Mouse (Mus musculus) stomach, embryonic 15.5 days (tissue): ENCODE data around the gene Prss1. TPM values are rescaled to one million over a fixed set of nuclear protein-coding genes. Genes with fewer than 3 reads are reported as not detected.
"Not testable (repeated sequence)": the region's sequence is repeated elsewhere in the genome, so short reads cannot be mapped to it uniquely, and the experiment has no call there.

Experiments used
- ATAC-seq: fragments of 200-750 bp; cut with Nextera tagmentation; 2 replicates; pipeline ENCODE4 v1.8.0; 2017; ENCODE audit warnings: low read depth, moderate number of reproducible peaks, moderate TSS enrichment; ENCODE audit not compliant: insufficient read depth, low FRiP score
- H3K27ac ChIP-seq: fragments of 300-500 bp; sonication (generic); 2 replicates; pipeline ENCODE4 v1.5.1; 2015; ENCODE audit warnings: mild to moderate bottlenecking, inconsistent platforms
- H3K27me3 ChIP-seq: fragments of 300-500 bp; sonication (generic); replicated peaks from 2 replicates; pipeline ENCODE4 v1.6.1; 2015; ENCODE audit warnings: inconsistent platforms
- H3K36me3 ChIP-seq: fragments of 300-500 bp; sonication (generic); 2 replicates; pipeline ENCODE4 v1.6.1; 2015; ENCODE audit warnings: inconsistent platforms
- H3K4me1 ChIP-seq: fragments of 300-500 bp; sonication (generic); 2 replicates; pipeline ENCODE4 v1.6.1; 2015; ENCODE audit warnings: inconsistent platforms
- H3K4me2 ChIP-seq: fragments of 300-500 bp; sonication (generic); 2 replicates; pipeline ENCODE4 v1.6.1; 2015; ENCODE audit warnings: mild to moderate bottlenecking, inconsistent platforms
- H3K4me3 ChIP-seq: fragments of 300-500 bp; sonication (generic); replicated peaks from 2 replicates; pipeline ENCODE4 v1.5.1; 2015; ENCODE audit warnings: inconsistent platforms
- H3K9ac ChIP-seq: fragments of 300-500 bp; sonication (generic); 2 replicates; pipeline ENCODE4 v1.6.1; 2015; ENCODE audit warnings: inconsistent platforms
- H3K9me3 ChIP-seq: fragments of 300-500 bp; sonication (generic); 2 replicates; pipeline ENCODE4 v1.6.1; 2016; ENCODE audit warnings: inconsistent platforms
- WGBS: fragments of 180-500 bp; shearing (Covaris S2); methylation state at CpG from one replicate; pipeline ENCODE4 v1.1.7; 2015; 5-methylcytosine and 5-hydroxymethylcytosine counted together
- polyA plus RNA-seq: library from polyadenylated mRNA; unstranded; fragments of >200 nt; fragmentation: Nextera tagmentation; extraction: Ambion mirVana; gene quantifications from 2 replicates; pipeline ENCODE4 v1.2.1, GENCODE M21; 2015

Prss1 gene
- polyA plus RNA-seq, result 367 and 403 TPM in 2 replicates

GRCm38 (mm10) chr6:41458632-41459031 is at the start of gene Prss1:
Prss1 (plus strand) TSS chr6:41458932.
- H3K9me3 ChIP-seq, ATAC-seq, H3K36me3 ChIP-seq, H3K4me2 ChIP-seq, H3K4me3 ChIP-seq, H3K4me1 ChIP-seq, H3K27ac ChIP-seq, H3K9ac ChIP-seq, H3K27me3 ChIP-seq: not testable (repeated sequence)

GRCm38 (mm10) chr6:41442261-41442660 is 16.5 kb upstream of the Prss1 start:
- not testable (repeated sequence) for H3K4me1 ChIP-seq, H3K27ac ChIP-seq, ATAC-seq, H3K4me3 ChIP-seq, H3K4me2 ChIP-seq, H3K36me3 ChIP-seq, H3K9me3 ChIP-seq, H3K27me3 ChIP-seq, H3K9ac ChIP-seq
- 86% methylated on average over 2 of the region's 2 CpGs for WGBS

- ATAC-seq, H3K4me1 ChIP-seq, H3K4me2 ChIP-seq, H3K4me3 ChIP-seq, H3K9ac ChIP-seq, H3K27ac ChIP-seq, H3K9me3 ChIP-seq, H3K36me3 ChIP-seq, H3K27me3 ChIP-seq: not testable (repeated sequence)
Measured at GRCm38 (mm10) chr6:41446045-41446444, 12.7 kb upstream of the Prss1 start, which contains the start of gene Gm10334. Gm10334 (minus strand) TSS chr6:41446145.

GRCm38 (mm10) chr6:41499374-41499773 is 40.6 kb downstream of the Prss1 start:
- no peak overlapping the region for H3K4me3 ChIP-seq
- 86% methylated on average over 3 of the region's 3 CpGs for WGBS

GRCm38 (mm10) chr6:41504915-41505314 is 46.2 kb downstream of the Prss1 start:
- no peak for ATAC-seq
- whole genome bisulfite sequencing, result 80% methylated on average over 2 of the region's 2 CpGs
- Histone ChIP-seq H3K4me1 (no peaks in the 10 kb centered on the region), H3K36me3 (no peaks in the 10 kb centered on the region), H3K9me3 (no peaks in the 10 kb centered on the region), H3K27me3 (no peaks in the 10 kb centered on the region), H3K4me3 (no peak overlapping the region), H3K9ac (no peak overlapping the region), H3K4me2 (no peak overlapping the region), H3K27ac (no peak overlapping the region)

More at GRCm38 (mm10) chr6:41499374-41499773, 40.6 kb downstream of the Prss1 start:
- ATAC-seq, result no peak
- Histone ChIP-seq H3K36me3 (no peaks in the 10 kb centered on the region), H3K4me1 (no peaks in the 10 kb centered on the region), H3K9ac (no peak overlapping the region), H3K27ac (no peak overlapping the region), H3K4me2 (no peak overlapping the region), H3K27me3 (no peaks in the 10 kb centered on the region), H3K9me3 (no peaks in the 10 kb centered on the region)

GRCm38 (mm10) chr6:41505323-41505722 is 46.6 kb downstream of the Prss1 start:
- Histone ChIP-seq H3K27ac (no peak overlapping the region), H3K4me3 (no peak overlapping the region), H3K9me3 (no peaks in the 10 kb centered on the region), H3K4me1 (no peaks in the 10 kb centered on the region), H3K9ac (no peak overlapping the region), H3K36me3 (no peaks in the 10 kb centered on the region), H3K27me3 (no peaks in the 10 kb centered on the region), H3K4me2 (no peak overlapping the region)
- WGBS, result 56% methylated on average over 6 of the region's 6 CpGs
- ATAC-seq, result no peak

Other genes with a start within 250 kb of the Prss1 start
- 23.1 and 29.2 TPM in 2 replicates for gene Try4, start 156.7 kb upstream of the Prss1 start, polyA plus RNA-seq
- 220 and 287 TPM in 2 replicates for gene Try5, start 142.1 kb upstream of the Prss1 start, polyA plus RNA-seq
- gene Try10, start 104.8 kb upstream of the Prss1 start, polyA plus RNA-seq, result 272 and 357 TPM in 2 replicates
- gene Prss3, start 81.3 kb upstream of the Prss1 start, polyA plus RNA-seq, result 110 and 114 TPM in 2 replicates
- 86.0 and 95.7 TPM in 2 replicates for gene Gm5771, start 66.6 kb upstream of the Prss1 start, polyA plus RNA-seq
- gene Gm10334, start 12.8 kb upstream of the Prss1 start, polyA plus RNA-seq, result 89.9 and 105 TPM in 2 replicates
- gene Prss2, start 62.9 kb downstream of the Prss1 start, polyA plus RNA-seq, result 141 and 187 TPM in 2 replicates
- gene Ephb6, start 146.6 kb downstream of the Prss1 start, polyA plus RNA-seq, result 9.2 and 12.0 TPM in 2 replicates
- gene Trpv6, start 177.5 kb downstream of the Prss1 start, polyA plus RNA-seq, result 5.0 and 5.3 TPM in 2 replicates
- 0.04 and 0.05 TPM in 2 replicates for gene Trpv5, start 221.8 kb downstream of the Prss1 start, polyA plus RNA-seq
- 0.24 and 0.68 TPM in 2 replicates for gene Llcfc1, start 225.5 kb downstream of the Prss1 start, polyA plus RNA-seq
- gene Kel, start 245.4 kb downstream of the Prss1 start, polyA plus RNA-seq, result 9.4 and 21.7 TPM in 2 replicates